Mouse (Mus musculus) lung, postnatal 25 days (tissue): ENCODE results near the gene Usp5.
A peak's percentile ranks its signal among the peaks of the same experiment; 100 is the strongest.
"Not testable (repeated sequence)": the region's sequence is repeated elsewhere in the genome, so short reads cannot be mapped to it uniquely, and the experiment has no call there.

Experiments
- DNase-seq: peaks from one replicate; pipeline ENCODE4 v3.0.0; 2022; ENCODE audit warnings: low spot score

Gene Usp5

GRCm38 (mm10) chr6:124811701-124812560 lies 17.4 kb downstream of the Usp5 start:
- no peak for DNase-seq

DNA sequence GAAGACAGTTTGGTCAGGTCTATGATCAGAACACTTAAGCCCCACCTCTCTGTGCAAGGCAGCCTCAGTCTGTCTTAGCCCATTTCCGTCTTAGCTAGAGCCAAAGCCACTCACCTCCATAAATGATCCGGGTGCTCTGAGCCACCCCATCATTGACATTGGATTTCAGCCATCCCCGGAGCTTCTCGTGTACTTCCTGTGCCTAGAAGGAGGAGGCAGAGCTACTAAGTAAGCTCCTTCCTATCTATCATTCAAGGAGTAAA lies 17.9 kb downstream of the Usp5 start:
- no peak for DNase-seq

DNA sequence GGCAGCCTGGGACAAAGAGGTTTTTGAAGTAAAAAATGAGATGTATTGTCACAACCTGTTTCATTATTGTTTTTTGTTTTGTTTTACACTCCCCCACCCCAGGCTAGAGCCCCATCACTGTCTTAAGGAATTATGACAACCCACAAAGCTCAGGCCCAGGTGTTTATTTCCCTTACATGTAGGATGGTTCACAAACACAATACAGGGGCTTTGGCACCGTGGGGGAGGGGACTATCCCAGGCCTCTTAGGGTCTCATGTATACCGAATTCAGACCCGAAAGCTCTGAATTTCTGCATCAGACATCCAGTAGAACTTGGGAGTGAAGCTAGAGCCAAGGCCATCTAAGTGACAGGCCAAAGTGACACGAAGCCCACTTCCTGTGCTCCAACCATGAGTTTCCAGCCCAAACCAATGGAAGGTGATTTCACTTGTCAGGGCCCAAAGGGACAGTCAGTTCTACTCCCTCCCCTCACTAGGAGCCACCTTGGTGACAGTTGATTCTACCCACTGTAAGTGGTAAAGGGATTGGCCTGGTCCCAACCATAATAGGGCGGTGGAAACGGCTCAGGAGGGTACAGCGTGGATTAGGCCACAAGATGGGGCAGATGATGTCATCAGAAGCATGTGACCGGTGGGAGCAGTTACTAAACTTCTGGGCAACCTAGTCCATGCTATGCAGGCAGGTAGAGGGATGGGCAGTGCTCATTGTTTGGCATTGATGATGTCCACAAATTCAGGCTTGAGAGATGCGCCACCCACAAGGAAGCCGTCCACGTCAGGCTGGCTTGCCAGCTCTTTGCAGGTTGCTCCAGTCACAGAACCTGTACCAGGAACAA lies 18.5 kb downstream of the Usp5 start:
- not testable (repeated sequence) for DNase-seq

- no peak for DNase-seq
Observed at GRCm38 (mm10) chr6:124809775-124810538, 19.3 kb downstream of the Usp5 start.

DNA sequence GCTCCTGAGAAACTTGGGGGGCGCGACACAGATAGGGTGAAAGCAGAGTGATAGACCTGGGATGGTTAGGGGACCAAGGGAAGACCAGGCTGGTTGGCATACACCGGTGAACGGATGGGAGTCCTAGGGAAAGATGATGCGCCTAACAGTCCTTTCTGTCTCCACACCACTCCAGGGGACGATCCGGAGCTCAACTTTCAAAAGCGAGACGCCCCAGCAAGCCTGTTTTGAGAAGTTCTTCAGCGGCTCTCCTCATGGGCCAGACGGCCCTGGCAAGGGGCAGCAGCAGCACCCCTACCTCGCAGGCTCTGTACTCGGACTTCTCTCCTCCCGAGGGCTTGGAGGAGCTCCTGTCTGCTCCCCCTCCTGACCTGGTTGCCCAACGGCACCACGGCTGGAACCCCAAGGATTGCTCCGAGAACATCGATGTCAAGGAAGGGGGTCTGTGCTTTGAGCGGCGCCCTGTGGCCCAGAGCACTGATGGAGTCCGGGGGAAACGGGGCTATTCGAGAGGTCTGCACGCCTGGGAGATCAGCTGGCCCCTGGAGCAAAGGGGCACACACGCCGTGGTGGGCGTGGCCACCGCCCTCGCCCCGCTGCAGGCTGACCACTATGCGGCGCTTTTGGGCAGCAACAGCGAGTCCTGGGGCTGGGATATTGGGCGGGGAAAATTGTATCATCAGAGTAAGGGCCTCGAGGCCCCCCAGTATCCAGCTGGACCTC lies 20.1 kb downstream of the Usp5 start:
- peak; percentile 84 for DNase-seq

DNA sequence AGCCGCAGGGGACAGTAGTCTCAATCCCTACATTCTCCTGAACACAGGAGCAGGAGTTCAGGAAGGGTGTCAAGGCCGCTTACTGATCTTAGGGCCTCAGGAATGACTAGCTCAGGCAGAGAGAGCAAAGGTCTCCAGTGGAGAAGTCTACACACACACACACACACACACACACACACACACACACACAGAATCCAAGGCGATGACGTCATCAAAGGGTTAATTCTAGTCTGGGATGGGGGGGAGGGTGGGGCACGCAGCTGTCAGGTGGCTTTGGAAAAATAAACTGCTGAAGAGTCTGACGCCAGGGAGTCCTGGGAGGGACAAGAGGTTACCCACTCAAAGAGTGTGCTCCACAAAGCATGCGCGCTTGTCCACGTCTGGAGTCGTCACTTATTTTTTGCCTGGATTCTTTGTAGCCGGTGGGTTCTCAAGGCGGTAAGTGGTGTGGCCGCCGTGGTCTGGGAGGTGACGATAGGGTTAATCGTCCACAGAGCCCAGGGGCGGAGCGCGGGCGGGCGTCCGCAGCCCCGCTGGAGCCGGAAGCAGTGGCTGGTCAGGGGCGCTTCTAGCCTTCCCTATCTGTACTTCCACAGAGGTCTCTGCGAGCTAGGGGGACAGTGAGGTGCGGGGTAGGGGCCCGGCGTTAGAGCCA lies 20.8 kb downstream of the Usp5 start, which contains the start of gene Spsb2:
Spsb2 (plus strand) TSS at position 304 of the 655 bp plus-strand sequence.
- DNase-seq, result peak; percentile 80

DNA sequence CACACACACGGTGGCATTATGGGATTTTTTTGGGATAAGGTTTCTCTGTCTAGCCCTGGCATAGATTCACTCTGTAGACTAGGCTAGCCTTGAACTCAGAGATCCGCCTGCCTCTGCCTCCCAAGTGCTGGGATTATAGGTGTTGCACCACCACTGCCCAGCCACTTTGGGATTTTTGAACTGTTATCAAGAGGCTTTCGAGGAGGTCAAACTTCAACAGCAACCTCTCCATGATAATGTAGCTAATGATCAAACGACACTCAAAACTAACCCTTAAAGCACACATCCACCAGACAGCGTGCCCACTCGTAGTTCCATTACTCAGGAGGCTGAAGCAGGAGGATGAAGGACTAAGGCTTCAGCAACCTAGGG lies 21.3 kb downstream of the Usp5 start:
- no peak for DNase-seq

- DNase-seq, result no peak
Observed at GRCm38 (mm10) chr6:124807366-124807765, 21.9 kb downstream of the Usp5 start.

- DNase-seq, result no peak
Observed at GRCm38 (mm10) chr6:124806446-124807140, 22.7 kb downstream of the Usp5 start.

DNA sequence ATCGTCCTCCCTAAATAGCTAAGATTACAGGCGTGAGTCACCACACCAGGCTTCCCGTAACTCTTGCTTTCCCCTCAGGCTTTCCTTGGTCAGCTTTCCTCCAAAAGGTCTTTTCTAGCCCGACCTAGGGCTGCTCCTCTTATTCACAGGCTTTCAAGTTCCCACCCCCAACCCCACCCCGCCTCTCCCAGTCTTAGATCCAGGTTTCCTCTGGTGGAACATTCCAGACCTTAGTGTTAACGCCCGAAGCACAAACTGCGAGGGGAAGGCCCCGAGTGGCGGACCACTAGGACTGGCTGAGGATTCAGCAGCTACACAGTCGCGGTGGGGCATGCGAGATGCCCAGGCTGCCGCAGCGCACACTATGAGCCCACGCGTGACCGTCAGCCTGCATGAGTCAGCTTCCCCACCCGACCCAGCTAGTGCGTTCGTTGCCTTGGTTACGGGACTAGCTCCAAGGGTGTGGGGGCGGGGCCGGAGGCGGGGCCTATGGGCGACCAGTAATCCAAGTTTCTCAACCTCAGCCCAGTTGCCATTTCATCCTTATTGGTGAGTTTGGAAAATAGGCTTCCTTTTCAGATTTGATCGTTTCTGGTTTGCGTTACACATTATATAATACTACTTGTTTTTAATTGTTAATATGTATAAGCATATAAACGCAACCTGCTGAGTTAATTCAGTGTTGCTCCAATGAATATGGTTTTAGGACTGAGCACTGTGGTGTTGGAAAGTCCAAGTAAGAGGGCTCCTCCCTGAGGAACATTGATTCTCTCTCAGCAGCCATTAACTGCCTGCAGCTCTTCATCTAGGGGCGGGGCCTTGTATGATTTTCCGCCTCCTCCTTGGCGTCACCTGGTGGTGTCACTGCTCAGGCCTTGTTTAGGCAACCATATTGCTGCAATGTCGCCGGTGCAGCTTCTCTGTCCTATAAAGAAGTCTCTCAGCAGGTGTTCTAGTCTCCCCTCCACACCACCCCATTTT lies 23.7 kb downstream of the Usp5 start:
- DNase-seq, result peak; percentile 96

DNA sequence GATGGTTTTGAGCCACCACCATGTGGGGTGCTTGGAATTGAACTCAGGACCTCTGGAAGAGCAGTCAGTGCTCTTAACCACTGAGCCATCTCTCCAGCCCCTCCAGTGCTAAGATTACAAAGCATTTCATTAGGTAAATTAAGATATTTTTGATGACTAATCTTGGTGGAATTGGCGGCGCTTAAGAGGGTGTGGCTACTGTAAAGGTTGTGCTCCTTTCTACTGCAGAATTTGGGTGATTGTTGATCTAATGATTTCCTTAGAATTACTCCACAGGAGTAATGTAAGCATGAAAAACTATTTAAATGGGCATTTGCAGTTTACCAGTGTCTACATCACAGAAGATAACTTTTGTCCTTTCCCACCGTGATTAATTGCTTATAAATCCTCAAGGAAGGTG lies 24.9 kb downstream of the Usp5 start:
- no peak for DNase-seq

GRCm38 (mm10) chr6:124803691-124804090 lies 25.6 kb downstream of the Usp5 start:
- DNase-seq, result not testable (repeated sequence)

DNA sequence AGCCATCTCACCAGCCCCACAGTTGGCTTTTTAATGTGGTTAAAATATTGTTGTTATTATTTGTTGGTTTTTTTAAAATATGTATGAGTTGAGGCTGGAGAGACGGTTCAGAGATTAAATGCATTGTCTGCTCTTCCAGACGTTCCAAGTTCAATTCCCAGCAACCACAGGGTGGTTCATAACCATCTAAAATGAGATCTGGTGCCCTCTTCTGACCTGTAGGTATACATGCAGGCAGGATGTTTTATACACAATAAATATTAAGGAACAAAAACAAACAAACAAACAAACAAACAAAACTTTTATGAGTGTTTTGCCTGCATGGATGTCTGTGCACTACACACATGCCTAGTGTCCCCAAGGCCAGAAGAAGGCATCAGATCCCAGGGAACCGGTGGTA lies 26.2 kb downstream of the Usp5 start:
- no peak for DNase-seq

- not testable (repeated sequence) for DNase-seq
Observed at GRCm38 (mm10) chr6:124802400-124802799, 26.9 kb downstream of the Usp5 start.

- no peak for DNase-seq
Observed at GRCm38 (mm10) chr6:124796200-124796599, 33.1 kb downstream of the Usp5 start.

- DNase-seq, result no peak
Observed at GRCm38 (mm10) chr6:124795781-124796180, 33.5 kb downstream of the Usp5 start.

DNA sequence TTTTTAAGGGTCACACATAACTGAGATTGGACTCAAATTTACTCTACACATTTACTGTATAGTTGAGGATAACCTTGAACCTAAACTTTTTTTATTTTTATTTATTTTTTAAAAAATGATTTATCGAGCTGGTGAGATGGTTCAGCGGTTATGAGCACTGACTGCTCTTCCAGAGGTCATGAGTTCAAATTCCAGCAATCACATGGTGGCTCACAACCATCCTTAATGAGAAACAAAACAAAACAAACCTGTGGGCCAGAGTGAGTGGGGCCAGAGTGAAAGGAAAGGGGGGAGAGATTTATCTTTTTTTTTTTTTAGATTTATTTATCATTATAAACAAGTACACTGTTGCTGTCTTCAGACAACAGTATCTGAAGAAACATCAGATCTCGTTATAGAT lies 37.4 kb downstream of the Usp5 start:
- DNase-seq, result no peak

DNA sequence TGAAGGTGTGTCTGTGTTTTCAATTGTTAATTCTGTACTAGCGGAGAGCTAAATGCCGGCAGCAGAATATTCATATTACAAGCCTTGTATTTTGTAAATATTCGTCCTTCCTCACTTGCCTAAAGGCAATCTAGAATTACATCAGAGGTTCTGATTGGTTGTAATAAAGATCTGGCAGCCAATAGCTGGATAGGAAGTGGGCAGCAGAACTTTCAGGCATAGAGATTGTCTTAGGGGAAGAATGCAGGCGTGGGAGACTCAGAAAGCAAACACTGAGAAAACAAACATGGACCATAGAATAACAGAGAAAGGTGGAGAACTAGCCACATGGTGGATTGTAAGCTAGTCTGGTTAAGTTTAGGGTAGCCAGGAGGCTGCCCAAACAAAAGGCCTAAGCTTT lies 39.2 kb downstream of the Usp5 start:
- DNase-seq, result no peak

GRCm38 (mm10) chr6:124789519-124789918 lies 39.8 kb downstream of the Usp5 start:
- no peak for DNase-seq

DNA sequence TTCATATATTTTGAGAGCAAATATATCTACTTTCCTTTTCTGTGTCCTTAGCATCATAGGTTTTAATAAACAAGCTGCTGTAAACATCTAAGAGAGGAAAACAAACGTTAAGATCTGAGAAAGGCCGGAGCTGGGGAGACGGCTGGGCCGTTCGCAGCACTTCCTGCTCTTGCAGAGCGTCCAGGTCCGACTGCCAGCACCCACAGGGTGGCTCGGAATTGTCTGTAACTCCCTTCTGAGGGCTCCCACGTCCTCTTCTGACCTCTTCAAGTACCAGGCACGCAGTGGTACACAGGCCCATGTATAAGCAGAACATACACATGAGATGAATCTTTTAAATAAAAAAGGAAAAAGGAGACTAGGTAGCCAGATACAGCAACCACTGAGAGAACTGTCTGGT lies 41.6 kb downstream of the Usp5 start:
- no peak for DNase-seq
